Comparison of ENCODE assay signal across 9 mouse cellular contexts in the genomic region with DNA sequence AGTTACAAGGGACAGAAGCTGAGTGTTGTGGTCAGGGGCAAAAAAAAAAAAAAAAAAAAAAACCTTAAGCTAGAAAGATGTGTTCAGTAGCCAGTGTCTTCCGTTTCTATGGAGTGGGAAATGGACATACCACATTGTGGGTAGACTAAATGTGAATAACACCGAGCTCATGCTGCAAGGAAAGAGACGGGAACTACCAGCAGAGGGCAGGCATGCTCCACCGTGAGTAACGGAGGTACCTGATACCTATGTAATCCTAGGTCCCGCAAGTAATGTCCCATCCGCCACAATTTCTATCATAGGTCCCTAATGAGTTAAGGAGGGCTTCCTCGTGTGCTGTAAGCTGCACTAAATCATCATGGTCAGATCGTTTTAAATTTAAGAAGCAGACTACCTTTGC. TPM values are rescaled to one million over a fixed set of nuclear protein-coding genes. Genes with fewer than 3 reads are reported as not detected.
DNase-seq lines count a peak whose midpoint lies in the region; ATAC-seq and TF ChIP-seq lines count a peak whose summit lies in the region.
"Had no signal": no experiment of that assay in that cellular context is flagged by ENCODE, and none has a peak within 500 bp of the region (broad histone marks: within the 10 kb centered on the region; RNA-seq: fewer than 3 reads in every experiment).

No protein-coding gene starts in this region.

- no peak for TF ChIP-seq POLR2A in MEL (IDR thresholded peaks at IDR 0.05; ENCODE audit: control insufficient read depth in 1 of 2, insufficient read depth in 1 of 2, low read depth in 1 of 2, low read length in 2 of 2, poor library complexity in 1 of 2)
- TF ChIP-seq POLR2A in spleen, adult 2 months (IDR thresholded peaks at IDR 0.05; ENCODE audit: low read depth, low read length): no peak

- H3K36me3 ChIP-seq in MEL (ENCODE audit: control insufficient read depth in 1 of 2, insufficient read depth in 2 of 2, low read length in 2 of 2): peaks cover 0 to 2% of the 10 kb centered on the region in 2 experiments; a peak in 1 of 4 replicates
- no peaks in the 10 kb centered on the region for H3K36me3 ChIP-seq in forebrain, embryonic 11.5 days (ENCODE audit: control insufficient read depth, insufficient read depth, low read length)
- 0 out of 2 replicates have a peak, but pooled peaks cover 2% of the 10 kb centered on the region for H3K36me3 ChIP-seq in liver, postnatal 0 days (replicated peaks; ENCODE audit: insufficient read depth, low read length)
- H3K36me3 ChIP-seq in spleen, adult 2 months (ENCODE audit: control insufficient read depth, insufficient read depth, low read length): 0 out of 2 replicates have a peak, but pooled peaks cover 1% of the 10 kb centered on the region
- H3K36me3 ChIP-seq: heart, embryonic 15.5 days had no signal

- TF ChIP-seq RAD21 in MEL (IDR thresholded peaks at IDR 0.05; ENCODE audit: low read depth, low read length): peak; percentile 93

- no peaks in the 10 kb centered on the region for H3K79me2 ChIP-seq in MEL (ENCODE audit: control insufficient read depth, insufficient read depth, low read length, poor library complexity)

- no peak for TF ChIP-seq EP300 in MEL (IDR thresholded peaks at IDR 0.05; ENCODE audit: low read depth in 1 of 2, low read length in 2 of 2)
- no peak for TF ChIP-seq EP300 in liver, postnatal 0 days (IDR thresholded peaks at IDR 0.05; ENCODE audit: low read depth)

- H3K4me1 ChIP-seq in MEL (ENCODE audit: control insufficient read depth in 1 of 2, insufficient read depth in 2 of 2, low read length in 2 of 2): peaks cover 0 to 2% of the 10 kb centered on the region in 2 experiments; a peak in 1 of 4 replicates
- 0 out of 2 replicates have a peak, but pooled peaks cover 4% of the 10 kb centered on the region for H3K4me1 ChIP-seq in forebrain, embryonic 11.5 days (replicated peaks; ENCODE audit: control insufficient read depth, insufficient read depth, low read length)
- H3K4me1 ChIP-seq in liver, postnatal 0 days (ENCODE audit: insufficient read depth): no peaks in the 10 kb centered on the region
- peaks cover 8% of the 10 kb centered on the region; the same call in 1 of the 2 replicates for H3K4me1 ChIP-seq in spleen, adult 2 months (ENCODE audit: control insufficient read depth, insufficient read depth, insufficient read length)
- H3K4me1 ChIP-seq: heart, embryonic 15.5 days; neural tube, embryonic 13.5 days had no signal

- WGBS in forebrain, embryonic 11.5 days: 12% methylated on average over 9 of the region's 9 CpGs
- 9% methylated on average over 9 of the region's 9 CpGs for WGBS in liver, postnatal 0 days (ENCODE audit: insufficient replicate concordance)
- WGBS in spleen, adult 2 months: 13% methylated on average over 9 of the region's 9 CpGs

- no peak overlapping the region for H3K4me3 ChIP-seq in MEL (ENCODE audit: control insufficient read depth in 1 of 2, insufficient read depth in 1 of 2, low read depth in 2 of 2, low read length in 2 of 2)
- no peak overlapping the region for H3K4me3 ChIP-seq in forebrain, embryonic 11.5 days (ENCODE audit: low read depth, low read length)
- no peak overlapping the region for H3K4me3 ChIP-seq in liver, postnatal 0 days (ENCODE audit: low read depth, low read length)
- no peak overlapping the region for H3K4me3 ChIP-seq in spleen, adult 2 months (ENCODE audit: extremely low read depth, insufficient read depth, insufficient read length)
- H3K4me3 ChIP-seq: heart, embryonic 15.5 days; neural tube, embryonic 13.5 days had no signal

- no peaks in the 10 kb centered on the region for H3K9me3 ChIP-seq in MEL (replicated peaks; ENCODE audit: insufficient read depth, low read length)
- no peaks in the 10 kb centered on the region for H3K9me3 ChIP-seq in forebrain, embryonic 11.5 days (ENCODE audit: control insufficient read depth, low read length)
- no peaks in the 10 kb centered on the region for H3K9me3 ChIP-seq in liver, postnatal 0 days (ENCODE audit: low read length)
- H3K9me3 ChIP-seq: heart, embryonic 15.5 days; neural tube, embryonic 13.5 days had no signal

- ATAC-seq in forebrain, embryonic 11.5 days (replicated peaks; ENCODE audit: low FRiP score): no peak
- peak; percentile 51; the same call in 1 of the 2 replicates for ATAC-seq in liver, postnatal 0 days

- H3K27me3 ChIP-seq in MEL (ENCODE audit: control insufficient read depth in 1 of 2, insufficient read depth in 2 of 2, low read length in 2 of 2): peaks cover 0 to 5% of the 10 kb centered on the region in 2 experiments; a peak in 2 of 4 replicates
- no peaks in the 10 kb centered on the region for H3K27me3 ChIP-seq in forebrain, embryonic 11.5 days (ENCODE audit: control insufficient read depth, insufficient read depth, low read length)
- H3K27me3 ChIP-seq in liver, postnatal 0 days (ENCODE audit: insufficient read depth, low read length): no peaks in the 10 kb centered on the region
- no peaks in the 10 kb centered on the region for H3K27me3 ChIP-seq in spleen, adult 2 months (ENCODE audit: control insufficient read depth, insufficient read depth, low read length)
- H3K27me3 ChIP-seq: heart, embryonic 15.5 days; neural tube, embryonic 13.5 days had no signal

- DNase-seq in left cerebral cortex, postnatal 4 days: peak; percentile 49
- no peak for DNase-seq in left cerebral cortex, postnatal 36 days (ENCODE audit: low spot score in 2 of 2)
- peak; percentile 80 for DNase-seq in MEL (ENCODE audit: low read depth, low spot score)
- DNase-seq in brain, adult 2 months (ENCODE audit: low read depth, low spot score): peak; percentile 68
- DNase-seq in forebrain, embryonic 11.5 days (ENCODE audit: low spot score): peak; percentile 75
- peak; percentile 82 for DNase-seq in liver, postnatal 0 days
- DNase-seq in spleen, adult 2 months (ENCODE audit: low read depth in 1 of 2, low spot score in 2 of 2): peak; percentile 45 to 67

- peak; percentile 89 to 91 (median 91) for TF ChIP-seq CTCF in MEL (IDR thresholded peaks at IDR 0.05 in 2 of 3, conservative IDR thresholded peaks at IDR 0.05 in 1 of 3; ENCODE audit: control insufficient read depth in 1 of 3, insufficient read depth in 1 of 3, low read depth in 2 of 3, low read length in 3 of 3, poor library complexity in 1 of 3, severe bottlenecking in 1 of 3)
- peak; percentile 91 for TF ChIP-seq CTCF in liver, postnatal 0 days (IDR thresholded peaks at IDR 0.05; ENCODE audit: low read depth)
- TF ChIP-seq CTCF in spleen, adult 2 months (IDR thresholded peaks at IDR 0.05; ENCODE audit: extremely low read depth, insufficient read depth, insufficient read length, insufficient replicate concordance): peak; percentile 69; the same call in 1 of the 2 replicates

- H3K4me2 ChIP-seq in forebrain, embryonic 11.5 days (ENCODE audit: low read depth, low read length, severe bottlenecking): no peak overlapping the region
- H3K4me2 ChIP-seq in liver, postnatal 0 days (ENCODE audit: low read depth, low read length): no peak overlapping the region
- H3K4me2 ChIP-seq: heart, embryonic 15.5 days; neural tube, embryonic 13.5 days had no signal

- intact Hi-C loops in left cerebral cortex, postnatal 4 days (cut with DNase I): no loop called here
- intact Hi-C loops in left cerebral cortex, postnatal 36 days (cut with DNase I): no loop called here

- no peak overlapping the region for H3K27ac ChIP-seq in MEL (ENCODE audit: control insufficient read depth, low read depth, low read length)
- H3K27ac ChIP-seq in forebrain, embryonic 11.5 days (ENCODE audit: low read depth, low read length): no peak overlapping the region
- no peak overlapping the region for H3K27ac ChIP-seq in liver, postnatal 0 days (ENCODE audit: low read depth)
- no peak overlapping the region for H3K27ac ChIP-seq in spleen, adult 2 months (ENCODE audit: insufficient read depth, low read length)
- H3K27ac ChIP-seq: heart, embryonic 15.5 days; neural tube, embryonic 13.5 days had no signal

- no peak overlapping the region for H3K9ac ChIP-seq in MEL (ENCODE audit: control insufficient read depth, low read depth, low read length, poor library complexity, severe bottlenecking)
- H3K9ac ChIP-seq in forebrain, embryonic 11.5 days (ENCODE audit: low read length): no peak overlapping the region
- no peak overlapping the region for H3K9ac ChIP-seq in liver, postnatal 0 days (replicated peaks)
- H3K9ac ChIP-seq: heart, embryonic 15.5 days; neural tube, embryonic 13.5 days had no signal

TF ChIP-seq in MEL, 35 proteins besides CTCF, POLR2A, EP300 and RAD21:
- peak; percentile 86 for TF ChIP-seq ZC3H11A (IDR thresholded peaks at IDR 0.05; ENCODE audit: low read depth, low read length)
- no peak for TF ChIP-seq MAFK (IDR thresholded peaks at IDR 0.05; ENCODE audit: borderline replicate concordance, low read depth, low read length)
- TF ChIP-seq SMC3 (IDR thresholded peaks at IDR 0.05; ENCODE audit: low read depth, low read length): peak; percentile 91
- peak; percentile 30; the same call in 1 of the 2 replicates for TF ChIP-seq MYC (IDR thresholded peaks at IDR 0.05; ENCODE audit: low read depth, low read length)
- TF ChIP-seq GATA1 (IDR thresholded peaks at IDR 0.05; ENCODE audit: low read depth, low read length): no peak
- TF ChIP-seq POLR2AphosphoS2 (IDR thresholded peaks at IDR 0.05; ENCODE audit: low read length): no peak
- TF ChIP-seq ETS1 (IDR thresholded peaks at IDR 0.05; ENCODE audit: low read depth, low read length): no peak
- TF ChIP-seq RCOR1 (IDR thresholded peaks at IDR 0.05; ENCODE audit: low read depth, low read length): no peak
- no peak for TF ChIP-seq NRF1 (IDR thresholded peaks at IDR 0.05; ENCODE audit: insufficient read depth, low read depth, low read length, poor library complexity, severe bottlenecking)

RNA-seq across cellular contexts. Expression of gene Gja10, which starts 16.0 kb away (rescaled TPM):
- total RNA-seq in left cerebral cortex, postnatal 4 days (2021): not detected
- not detected for total RNA-seq in left cerebral cortex, postnatal 36 days (2021)
- not detected in 2 replicates for total RNA-seq in MEL (2012; rRNA removed)
- polyA plus RNA-seq in MEL (2012; ENCODE audit: insufficient read depth in 1 of 2, insufficient read length in 2 of 2, low read depth in 1 of 2, low replicate concordance in 2 of 2, missing spikeins in 1 of 2): not detected
- polyA plus RNA-seq in forebrain, embryonic 11.5 days (2014; fragmentation: Nextera tagmentation; extraction: Ambion mirVana): 0.15 TPM in 1 of 2 replicates, not detected in the other
- 0.21 TPM in 1 of 2 replicates, not detected in the other for polyA plus RNA-seq in liver, postnatal 0 days (2015; fragmentation: Nextera tagmentation; extraction: Ambion mirVana)
- 0.05 and 0.06 TPM in 2 replicates for polyA plus RNA-seq in spleen, adult 2 months (2012; rRNA removed)
- polyA plus RNA-seq: heart, embryonic 15.5 days; neural tube, embryonic 13.5 days had no signal

RNA-seq across cellular contexts. Expression of gene Casp8ap2, which starts 28.7 kb away (rescaled TPM):
- total RNA-seq in left cerebral cortex, postnatal 4 days (2021): 10 to 100 TPM; 13.5 to 14.6 TPM
- 10 to 100 TPM in 1 of 2 experiments, 1 to 10 TPM in 1; 8.4 to 11.7 TPM for total RNA-seq in left cerebral cortex, postnatal 36 days (2021)
- total RNA-seq in MEL (2012; rRNA removed): 29.8 and 31.1 TPM in 2 replicates
- 10 to 100 TPM; 18.2 to 93.5 TPM for polyA plus RNA-seq in MEL (2012; ENCODE audit: insufficient read depth in 1 of 2, insufficient read length in 2 of 2, low read depth in 1 of 2, low replicate concordance in 2 of 2, missing spikeins in 1 of 2)
- 65.5 and 70.2 TPM in 2 replicates for polyA plus RNA-seq in forebrain, embryonic 11.5 days (2014; fragmentation: Nextera tagmentation; extraction: Ambion mirVana)
- 16.2 and 17.8 TPM in 2 replicates for polyA plus RNA-seq in liver, postnatal 0 days (2015; fragmentation: Nextera tagmentation; extraction: Ambion mirVana)
- 1.7 and 2.2 TPM in 2 replicates for polyA plus RNA-seq in spleen, adult 2 months (2012; rRNA removed)

Comparison
In these comparisons a context has a peak if more than half of its experiments do, and no peak if none do; other contexts are left out.
1. DNase-seq: peak in left cerebral cortex, postnatal 4 days (single experiment), MEL (single experiment), brain, adult 2 months (single experiment), forebrain, embryonic 11.5 days (single experiment), liver, postnatal 0 days (single experiment) and spleen, adult 2 months (2 of 2); none in left cerebral cortex, postnatal 36 days (0 of 2).
2. Peak in every context shown above with its lines, with median percentiles within 50 percentile points of each other: CTCF ChIP-seq.